Mouse (Mus musculus) limb, embryonic 11.5 days (tissue): ENCODE results near the gene Clmn. TPM values are rescaled to one million over a fixed set of nuclear protein-coding genes. Genes with fewer than 3 reads are reported as not detected.
A peak's percentile ranks its signal among the peaks of the same experiment; 100 is the strongest.
"Not testable (repeated sequence)": the region's sequence is repeated elsewhere in the genome, so short reads cannot be mapped to it uniquely, and the experiment has no call there.

Experiments used
- ATAC-seq: fragments of 200-750 bp; cut with Nextera tagmentation; 2 replicates; pipeline ENCODE4 v1.8.0; 2017; ENCODE audit warnings: low read depth; ENCODE audit not compliant: insufficient number of reproducible peaks, low FRiP score, low TSS enrichment
- DNase-seq: peaks from one replicate; pipeline ENCODE4 v3.0.0-alpha.2; 2015; ENCODE audit warnings: low spot score
- H3K27ac ChIP-seq: fragments of 300-500 bp; sonication (generic); replicated peaks from 2 replicates; pipeline ENCODE4 v1.5.1; 2014; ENCODE audit warnings: low read depth, mild to moderate bottlenecking, low read length
- H3K27me3 ChIP-seq: fragments of 300-500 bp; sonication (generic); 2 replicates; pipeline ENCODE4 v1.6.1; 2014; ENCODE audit warnings: mild to moderate bottlenecking, low read length, mixed read lengths; ENCODE audit not compliant: control insufficient read depth, insufficient read depth
- H3K36me3 ChIP-seq: fragments of 300-500 bp; sonication (generic); 2 replicates; pipeline ENCODE4 v1.6.1; 2014; ENCODE audit warnings: mild to moderate bottlenecking, low read length, moderate library complexity, mixed read lengths; ENCODE audit not compliant: control insufficient read depth, insufficient read depth
- H3K4me1 ChIP-seq: fragments of 300-500 bp; sonication (generic); 2 replicates; pipeline ENCODE4 v1.6.1; 2014; ENCODE audit warnings: low read length, mixed read lengths; ENCODE audit not compliant: control insufficient read depth, insufficient read depth
- H3K4me2 ChIP-seq: fragments of 300-500 bp; sonication (generic); 2 replicates; pipeline ENCODE4 v1.6.1; 2014; ENCODE audit warnings: low read depth, mild to moderate bottlenecking, moderate library complexity; ENCODE audit not compliant: severe bottlenecking
- H3K4me3 ChIP-seq: fragments of 300-500 bp; sonication (generic); 2 replicates; pipeline ENCODE4 v1.5.1; 2014; ENCODE audit warnings: low read depth, low read length
- H3K9ac ChIP-seq: fragments of 300-500 bp; sonication (generic); 2 replicates; pipeline ENCODE4 v1.6.1; 2014; ENCODE audit warnings: mild to moderate bottlenecking, low read length
- H3K9me3 ChIP-seq: fragments of 300-500 bp; sonication (generic); 2 replicates; pipeline ENCODE4 v1.6.1; 2016; ENCODE audit warnings: low read length; ENCODE audit not compliant: control insufficient read depth
- WGBS: fragments of 180-500 bp; shearing (Covaris S2); extraction: QIAGEN DNeasy Blood & Tissue Kit; methylation state at CpG from one replicate; pipeline ENCODE4 v1.1.7; 2014; 5-methylcytosine and 5-hydroxymethylcytosine counted together
- polyA plus RNA-seq: library from polyadenylated mRNA; unstranded; fragments of >200 nt; fragmentation: Nextera tagmentation; extraction: Ambion mirVana; gene quantifications from 2 replicates; pipeline ENCODE4 v1.2.1, GENCODE M21; 2014

The Clmn gene
- polyA plus RNA-seq, 1 experiment from 2014 or later: 5.9 TPM

GRCm38 (mm10) chr12:104737666-104738065, 127.2 kb downstream of the Clmn start:
- ATAC-seq (no peak), DNase-seq (no peak)
- WGBS: 90% methylated on average over 10 of the region's 10 CpGs
- Histone ChIP-seq H3K9ac (no peak overlapping the region), H3K4me3 (no peak overlapping the region), H3K27ac (no peak overlapping the region), H3K27me3 (no peaks in the 10 kb centered on the region), H3K36me3 (peaks cover 2% of the 10 kb centered on the region; the same call in 1 of the 2 replicates), H3K9me3 (no peaks in the 10 kb centered on the region), H3K4me2 (no peak overlapping the region), H3K4me1 (peaks cover 22% of the 10 kb centered on the region)

- ATAC-seq: no peak
- Histone ChIP-seq H3K4me3 (no peak overlapping the region), H3K4me2 (no peak overlapping the region), H3K9ac (no peak overlapping the region), H3K4me1 (peaks cover 15% of the 10 kb centered on the region), H3K9me3 (no peaks in the 10 kb centered on the region), H3K27me3 (no peaks in the 10 kb centered on the region), H3K27ac (no peak overlapping the region), H3K36me3 (peaks cover 2% of the 10 kb centered on the region)
- WGBS: 50% methylated on average over 3 of the region's 3 CpGs
- no peak for DNase-seq
Measured at GRCm38 (mm10) chr12:104735993-104736395, 128.9 kb downstream of the Clmn start.

GRCm38 (mm10) chr12:104733165-104733564, 131.7 kb downstream of the Clmn start:
- H3K9me3 ChIP-seq: no peaks in the 10 kb centered on the region
- no peak overlapping the region for H3K4me2 ChIP-seq
- peaks cover 6% of the 10 kb centered on the region for H3K36me3 ChIP-seq
- H3K27ac ChIP-seq: no peak overlapping the region
- ATAC-seq (no peak), DNase-seq (no peak)
- 0 out of 2 replicates have a peak, but pooled peaks cover 3% of the 10 kb centered on the region for H3K4me1 ChIP-seq
- no peak overlapping the region for H3K9ac ChIP-seq
- no peaks in the 10 kb centered on the region for H3K27me3 ChIP-seq
- no peak overlapping the region for H3K4me3 ChIP-seq

GRCm38 (mm10) chr12:104731782-104732181, 133.1 kb downstream of the Clmn start:
- H3K27ac ChIP-seq: no peak overlapping the region
- H3K27me3 ChIP-seq: no peaks in the 10 kb centered on the region
- no peak for DNase-seq
- no peaks in the 10 kb centered on the region for H3K4me1 ChIP-seq
- no peak overlapping the region for H3K9ac ChIP-seq
- H3K9me3 ChIP-seq: no peaks in the 10 kb centered on the region
- WGBS: 85% methylated on average over 3 of the region's 3 CpGs
- no peak overlapping the region for H3K4me3 ChIP-seq
- H3K4me2 ChIP-seq: no peak overlapping the region
- H3K36me3 ChIP-seq: peaks cover 17% of the 10 kb centered on the region
- no peak for ATAC-seq

- H3K36me3 ChIP-seq: peaks cover 22% of the 10 kb centered on the region
- not testable (repeated sequence) for DNase-seq, H3K9me3 ChIP-seq, H3K27me3 ChIP-seq, H3K27ac ChIP-seq, H3K9ac ChIP-seq, ATAC-seq, H3K4me3 ChIP-seq, H3K4me2 ChIP-seq, H3K4me1 ChIP-seq
- WGBS: 69% methylated on average over 2 of the region's 2 CpGs
Measured at GRCm38 (mm10) chr12:104726436-104726835, 138.4 kb downstream of the Clmn start.

- no peaks in the 10 kb centered on the region for H3K9me3 ChIP-seq
- peaks cover 7% of the 10 kb centered on the region; the same call in 1 of the 2 replicates for H3K36me3 ChIP-seq
- H3K27me3 ChIP-seq: no peaks in the 10 kb centered on the region
- no peak overlapping the region for H3K4me3 ChIP-seq
- no peak for DNase-seq
- no peaks in the 10 kb centered on the region; the same call in 1 of the 2 replicates for H3K4me1 ChIP-seq
- no peak for ATAC-seq
- 91% methylated on average over 10 of the region's 10 CpGs for WGBS
- H3K27ac ChIP-seq: no peak overlapping the region
- H3K4me2 ChIP-seq: no peak overlapping the region
- H3K9ac ChIP-seq: no peak overlapping the region
Measured at GRCm38 (mm10) chr12:104722056-104722455, 142.8 kb downstream of the Clmn start.

GRCm38 (mm10) chr12:104721011-104721410, 143.9 kb downstream of the Clmn start:
- Histone ChIP-seq H3K36me3 (peaks cover 9% of the 10 kb centered on the region; the same call in 1 of the 2 replicates), H3K27ac (no peak overlapping the region)

GRCm38 (mm10) chr12:104718956-104719355, 145.9 kb downstream of the Clmn start:
- Histone ChIP-seq H3K27ac (no peak overlapping the region), H3K9me3 (no peaks in the 10 kb centered on the region), H3K9ac (no peak overlapping the region), H3K4me1 (peaks cover 7% of the 10 kb centered on the region), H3K4me2 (no peak overlapping the region), H3K4me3 (no peak overlapping the region), H3K36me3 (peaks cover 13% of the 10 kb centered on the region), H3K27me3 (no peaks in the 10 kb centered on the region)
- no peak for DNase-seq
- no peak for ATAC-seq
- 81% methylated on average over 5 of the region's 5 CpGs for WGBS

More at GRCm38 (mm10) chr12:104721011-104721410, 143.9 kb downstream of the Clmn start:
- DNase-seq (no peak), ATAC-seq (no peak)
- Histone ChIP-seq H3K9me3 (no peaks in the 10 kb centered on the region), H3K4me2 (no peak overlapping the region), H3K27me3 (no peaks in the 10 kb centered on the region), H3K4me1 (peaks cover 5% of the 10 kb centered on the region), H3K9ac (no peak overlapping the region), H3K4me3 (no peak overlapping the region)
- 67% methylated on average over 3 of the region's 3 CpGs for whole genome bisulfite sequencing

- no peaks in the 10 kb centered on the region for H3K9me3 ChIP-seq
- no peaks in the 10 kb centered on the region for H3K27me3 ChIP-seq
- 0 out of 2 replicates have a peak overlapping the region, but pooled peaks have one; percentile 27 for H3K9ac ChIP-seq
- no peak overlapping the region for H3K4me2 ChIP-seq
- peaks cover 7% of the 10 kb centered on the region for H3K4me1 ChIP-seq
- H3K36me3 ChIP-seq: peaks cover 9% of the 10 kb centered on the region
- H3K4me3 ChIP-seq: no peak overlapping the region
- no peak overlapping the region for H3K27ac ChIP-seq
- ATAC-seq (peak; percentile 59), DNase-seq (no peak)
- 49% methylated on average over 5 of the region's 5 CpGs for WGBS
Measured at GRCm38 (mm10) chr12:104716409-104716808, 148.5 kb downstream of the Clmn start.
